Mouse (Mus musculus) v-Abl transformed pro-B cells (cell line): Measurements from ENCODE around the gene Prkcz.

ENCODE experiments used
- in situ Hi-C, 2 experiments: fragments of 400-800 bp; cut with MboI; formaldehyde crosslinking; loops; one replicate each; pipeline ENCODE4 v1.15.1; 2025; ENCODE audit not compliant: unreplicated experiment in 2 of 2

The Prkcz gene

DNA sequence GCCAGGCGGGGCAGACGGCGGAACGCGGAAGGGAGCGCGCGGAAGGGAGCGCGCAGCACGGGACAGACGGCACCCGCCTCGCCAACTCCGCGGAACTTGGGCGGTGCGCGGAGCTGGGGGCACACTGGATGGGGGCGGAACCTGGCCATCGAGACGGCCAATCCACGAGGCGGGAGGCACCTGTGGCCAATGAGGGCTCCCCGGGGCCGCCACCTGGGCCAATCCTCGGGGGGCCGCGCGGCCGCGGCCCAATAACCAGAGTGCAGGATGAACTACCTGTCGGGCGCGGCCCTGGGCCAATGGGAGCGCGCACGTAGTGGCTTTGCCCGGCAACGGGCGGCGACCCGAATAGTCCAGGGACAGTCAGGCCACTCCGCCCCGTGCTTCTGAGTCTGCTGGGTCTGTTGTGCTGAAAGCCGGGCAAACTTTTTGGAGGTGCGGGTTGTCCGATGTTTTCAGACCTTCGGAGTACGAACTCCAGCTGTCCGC is at the start of gene Prkcz:
TSS of gene Prkcz (minus strand) at position 59 of the 489 bp plus-strand sequence.
- in situ Hi-C loops, result no loop called here

DNA sequence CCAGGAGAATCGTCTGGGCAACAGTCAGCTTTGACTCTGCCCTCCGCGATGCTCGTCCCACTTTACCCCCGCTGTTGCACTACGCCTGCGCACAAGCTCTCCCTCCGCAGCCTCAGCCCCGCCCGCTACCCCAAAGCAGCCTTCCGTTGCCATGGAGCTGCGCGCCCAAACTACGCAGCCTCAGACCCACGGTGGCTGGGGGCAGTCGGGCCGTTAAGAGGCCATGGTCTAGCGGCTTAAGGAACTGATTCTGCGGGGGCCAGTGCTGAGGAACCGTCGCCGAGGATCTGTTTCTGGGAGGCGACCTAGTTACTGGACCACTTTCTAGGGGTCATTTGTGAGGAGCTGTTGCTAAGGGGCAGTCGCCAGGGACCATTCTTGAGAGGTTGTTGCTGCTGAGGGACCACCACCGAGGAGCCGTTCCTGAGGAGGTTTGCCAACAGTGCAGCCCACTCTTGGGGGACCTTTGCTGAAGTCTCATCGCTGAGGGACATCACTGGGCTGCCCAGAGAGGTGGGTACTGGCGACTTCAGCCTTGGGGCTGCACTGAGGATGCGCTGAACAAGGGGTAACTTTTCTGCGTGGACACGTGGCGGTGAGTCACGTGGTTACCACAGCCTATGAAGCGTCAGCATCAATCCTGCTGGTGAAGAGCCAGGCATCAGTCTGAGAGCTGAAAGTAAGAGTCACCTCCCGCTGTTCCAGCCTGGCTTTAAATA is 48.1 kb upstream of the Prkcz start, which contains the start of gene Cfap74:
TSS of gene Cfap74 (plus strand) at position 133 of the 719 bp plus-strand sequence.
- in situ Hi-C loops, result no loop called here

DNA sequence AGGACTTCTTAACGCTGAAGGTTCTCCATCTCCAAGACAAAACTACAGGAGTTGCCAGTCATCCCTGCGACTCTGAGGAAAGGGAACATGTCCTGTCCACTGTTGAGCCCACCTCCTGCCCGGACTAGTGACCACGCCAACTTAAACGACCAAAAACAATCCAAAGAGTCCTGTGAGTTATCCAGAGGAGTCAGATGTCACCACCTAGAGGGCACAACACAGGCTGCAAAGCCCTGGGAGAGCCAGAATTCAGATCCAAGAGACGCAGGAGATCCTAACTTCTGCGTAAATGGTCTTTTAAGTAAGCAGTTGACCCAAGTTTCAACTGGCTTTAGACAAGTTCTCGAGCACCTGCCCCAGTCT is 47.5 kb upstream of the Prkcz start:
- in situ Hi-C loops, result no loop called here

DNA sequence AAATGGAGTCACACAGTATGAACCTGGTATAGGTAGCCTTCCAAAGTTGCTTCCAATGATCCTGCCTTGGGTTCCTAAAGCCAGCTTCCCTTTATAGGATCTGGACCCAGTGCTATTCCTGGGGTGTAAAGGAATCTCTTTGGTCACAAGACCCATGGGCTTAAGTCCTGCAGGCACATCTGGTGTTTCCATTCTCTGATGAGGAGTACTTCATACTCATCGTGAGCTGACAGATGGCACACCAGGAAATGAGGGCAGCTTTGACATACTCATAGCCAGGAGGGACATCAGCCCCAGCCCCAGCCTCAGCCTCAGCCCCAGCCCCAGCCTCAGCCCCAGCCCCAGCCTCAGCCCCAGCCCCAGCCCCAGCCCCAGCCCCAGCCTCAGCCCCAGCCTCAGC is 41.3 kb upstream of the Prkcz start:
- in situ Hi-C loops, result no loop called here

DNA sequence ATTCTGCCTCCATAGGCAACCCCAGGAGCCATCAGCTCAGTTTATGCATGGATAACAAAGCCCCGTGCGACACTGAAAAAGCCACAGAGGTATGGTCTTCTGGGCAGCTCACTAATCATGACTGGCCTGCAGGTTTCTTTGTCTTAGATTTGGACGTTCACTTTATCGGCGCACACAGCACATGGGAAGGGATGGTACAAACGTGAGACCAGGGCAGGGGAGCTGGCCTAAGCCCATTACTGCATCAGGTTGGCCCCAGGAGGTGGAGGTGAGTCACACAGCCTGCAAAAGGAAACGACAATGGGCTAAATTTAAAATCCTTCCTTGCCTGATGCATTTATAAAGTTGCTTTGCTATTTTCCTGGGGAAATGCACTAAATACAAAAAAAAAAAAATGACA is 40.0 kb upstream of the Prkcz start:
- in situ Hi-C loops, result no loop called here

DNA sequence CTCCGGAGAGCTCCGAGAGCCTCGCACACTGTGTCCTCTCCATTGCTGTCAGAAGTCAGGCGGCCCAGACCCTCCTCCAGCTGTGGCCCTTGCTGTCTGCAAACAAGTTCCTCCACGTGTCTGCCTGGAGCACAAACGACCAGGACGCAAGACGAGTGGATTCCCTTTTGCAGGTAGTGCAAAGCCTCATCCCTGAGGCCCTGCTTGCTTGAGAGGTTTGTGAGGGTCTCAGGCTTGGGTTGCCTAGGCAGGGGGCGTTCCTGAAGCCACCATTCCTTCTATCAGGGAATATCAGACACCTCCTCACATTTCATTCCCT is 37.0 kb upstream of the Prkcz start:
- in situ Hi-C loops, result no loop called here

DNA sequence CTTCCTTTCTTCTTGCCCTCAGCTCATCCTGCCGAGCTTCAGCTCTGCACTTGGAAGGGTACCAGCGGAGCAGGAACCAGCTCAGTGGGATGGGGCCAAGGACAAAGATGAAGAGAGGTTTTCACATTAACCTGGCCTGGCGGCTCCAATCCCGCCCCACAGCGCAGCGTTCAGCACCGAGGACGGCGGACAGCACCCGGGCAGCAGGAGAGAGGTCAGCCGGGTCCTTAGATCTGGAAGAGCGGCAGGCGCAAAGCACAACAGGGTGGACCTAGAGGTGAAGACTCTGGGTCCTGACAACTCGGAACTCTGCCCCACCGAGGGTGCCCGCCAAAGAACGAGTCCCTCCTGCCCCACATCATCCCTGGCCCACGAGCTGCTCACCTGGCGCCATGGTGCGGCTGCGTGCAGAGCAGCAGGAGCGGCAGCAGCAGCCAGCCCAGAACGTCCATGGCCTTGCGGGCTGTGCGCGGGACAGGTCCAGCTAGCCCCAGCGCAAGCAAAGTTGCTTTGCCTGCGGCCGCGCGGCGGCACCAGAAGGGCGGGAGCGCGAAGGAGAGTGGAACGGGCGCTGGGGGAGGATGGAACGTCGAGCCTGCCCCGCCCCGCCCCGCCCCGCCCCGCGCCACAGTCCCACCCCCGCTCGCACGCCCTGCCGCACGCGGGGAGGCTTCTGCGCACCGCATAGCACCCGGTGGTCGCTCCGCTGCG is 36.5 kb upstream of the Prkcz start, which contains the start of gene Gabrd:
TSS of gene Gabrd (minus strand) at position 602 of the 711 bp plus-strand sequence.
- in situ Hi-C loops, result no loop called here

DNA sequence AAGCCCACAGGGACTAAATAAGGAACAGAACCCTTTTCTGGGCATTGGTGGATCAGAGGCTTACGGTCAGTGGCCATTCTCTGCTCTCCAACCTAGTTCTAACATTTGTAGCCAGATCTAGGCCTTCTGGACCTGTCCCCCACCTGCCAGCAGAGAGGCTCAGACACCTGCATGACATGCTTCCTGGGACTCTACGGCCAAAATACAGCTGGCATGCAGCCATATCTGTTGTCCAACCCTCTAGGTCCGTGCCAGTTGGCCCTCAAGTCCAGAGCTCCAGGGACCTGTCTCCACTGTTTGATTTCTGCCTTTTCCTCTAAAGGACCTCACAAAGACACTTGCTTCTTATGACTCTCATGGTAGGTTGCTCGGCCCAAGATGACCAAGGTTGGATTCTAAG is 35.6 kb upstream of the Prkcz start:
- in situ Hi-C loops, result no loop called here

DNA sequence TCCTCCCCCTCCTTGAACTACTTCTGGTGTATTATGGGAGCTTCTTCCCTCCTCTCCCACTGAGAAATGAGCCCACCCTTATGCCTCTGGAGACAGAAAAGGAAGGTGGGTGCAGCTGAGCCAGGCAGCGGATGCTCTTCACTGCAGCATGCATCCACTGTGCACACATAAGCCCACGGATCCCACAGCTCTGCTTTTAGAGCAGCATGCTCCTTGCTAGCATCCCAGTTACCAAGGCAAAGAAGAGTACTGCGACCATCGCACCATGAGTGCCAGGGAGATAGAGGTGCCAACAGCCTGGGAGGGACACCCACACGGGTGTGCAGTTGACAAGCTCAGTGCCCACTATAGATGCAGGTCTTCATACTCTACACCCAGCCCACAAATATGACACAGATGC is 34.3 kb upstream of the Prkcz start:
- in situ Hi-C loops, result no loop called here

DNA sequence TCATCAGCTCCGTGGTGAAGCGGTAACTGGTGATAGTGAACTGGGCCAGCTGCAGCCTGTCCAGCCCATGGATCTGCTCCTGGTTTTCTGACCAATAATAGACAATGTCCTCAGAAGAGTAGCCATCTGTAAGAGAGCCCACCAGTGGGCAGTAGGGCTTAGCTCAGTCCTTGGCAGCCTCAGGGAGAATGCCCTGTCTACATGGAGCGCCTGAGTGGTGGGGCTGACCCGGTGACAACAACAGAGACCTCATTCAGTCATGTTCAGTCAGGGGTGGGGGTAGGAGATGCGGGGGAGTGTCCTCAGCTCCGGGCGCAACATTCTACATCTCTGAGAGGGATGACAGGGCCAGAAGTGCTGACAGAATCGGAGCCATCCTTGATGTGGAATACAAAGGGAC is 26.0 kb upstream of the Prkcz start:
- in situ Hi-C loops, result no loop called here

DNA sequence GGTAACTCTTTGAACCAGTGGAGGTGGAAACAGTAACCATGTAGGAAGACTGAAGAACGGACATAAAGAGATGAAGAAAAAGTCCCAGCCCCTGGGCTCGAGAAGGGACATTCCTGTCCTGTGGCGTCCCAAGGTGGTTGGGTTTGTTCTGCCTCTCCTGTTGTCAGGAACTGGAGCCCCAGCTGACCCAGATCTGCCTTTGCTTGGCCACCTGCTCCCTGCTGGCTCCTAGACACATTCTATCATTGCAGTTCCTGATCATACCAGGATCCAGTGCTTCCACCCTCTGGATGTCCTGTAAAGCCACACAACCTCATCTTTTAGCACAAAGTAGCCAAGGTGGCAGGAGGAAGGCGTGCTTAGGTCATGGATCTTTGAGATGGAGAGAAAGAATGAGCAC is 22.2 kb upstream of the Prkcz start:
- in situ Hi-C loops, result no loop called here

DNA sequence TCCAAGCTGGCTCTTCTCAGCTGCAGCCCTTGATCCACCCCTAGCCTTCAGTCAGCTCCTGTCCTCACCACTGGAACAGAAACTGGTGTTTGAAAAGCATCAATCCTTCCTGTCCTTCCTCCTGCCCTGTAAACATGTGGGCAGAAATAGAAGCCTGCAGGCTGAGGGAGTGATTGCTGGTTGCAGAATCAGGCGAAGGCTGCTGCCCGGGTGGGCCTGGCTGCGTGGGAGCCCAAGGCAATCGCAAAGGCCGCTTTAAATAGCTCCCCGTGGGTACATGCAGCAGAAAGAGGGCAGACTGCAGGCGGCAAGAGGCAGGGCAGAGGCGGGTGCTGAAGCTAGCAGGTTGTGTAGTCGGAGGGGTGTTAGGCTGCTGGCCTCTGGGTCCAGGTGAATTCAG is 21.6 kb upstream of the Prkcz start:
- in situ Hi-C loops, result no loop called here

DNA sequence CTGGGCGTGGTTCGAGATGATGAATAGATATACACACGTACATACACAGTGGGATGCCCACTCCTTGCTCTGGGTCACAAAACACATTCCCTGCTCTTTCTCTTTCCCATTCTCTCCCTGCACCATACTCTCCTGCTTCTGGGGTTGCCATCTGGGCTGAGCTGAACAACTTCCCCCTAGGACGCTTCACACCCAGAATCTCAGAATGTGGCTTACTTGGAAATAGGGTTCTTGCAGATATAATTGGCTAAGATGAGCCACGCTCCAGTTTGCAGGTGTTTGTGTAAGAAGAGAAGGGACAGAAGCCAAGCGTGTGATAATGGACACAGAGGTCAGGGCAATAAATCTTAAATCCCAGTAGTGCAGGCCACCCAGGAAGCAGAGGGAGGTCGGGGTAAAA is 20.8 kb upstream of the Prkcz start:
- in situ Hi-C loops, result no loop called here

DNA sequence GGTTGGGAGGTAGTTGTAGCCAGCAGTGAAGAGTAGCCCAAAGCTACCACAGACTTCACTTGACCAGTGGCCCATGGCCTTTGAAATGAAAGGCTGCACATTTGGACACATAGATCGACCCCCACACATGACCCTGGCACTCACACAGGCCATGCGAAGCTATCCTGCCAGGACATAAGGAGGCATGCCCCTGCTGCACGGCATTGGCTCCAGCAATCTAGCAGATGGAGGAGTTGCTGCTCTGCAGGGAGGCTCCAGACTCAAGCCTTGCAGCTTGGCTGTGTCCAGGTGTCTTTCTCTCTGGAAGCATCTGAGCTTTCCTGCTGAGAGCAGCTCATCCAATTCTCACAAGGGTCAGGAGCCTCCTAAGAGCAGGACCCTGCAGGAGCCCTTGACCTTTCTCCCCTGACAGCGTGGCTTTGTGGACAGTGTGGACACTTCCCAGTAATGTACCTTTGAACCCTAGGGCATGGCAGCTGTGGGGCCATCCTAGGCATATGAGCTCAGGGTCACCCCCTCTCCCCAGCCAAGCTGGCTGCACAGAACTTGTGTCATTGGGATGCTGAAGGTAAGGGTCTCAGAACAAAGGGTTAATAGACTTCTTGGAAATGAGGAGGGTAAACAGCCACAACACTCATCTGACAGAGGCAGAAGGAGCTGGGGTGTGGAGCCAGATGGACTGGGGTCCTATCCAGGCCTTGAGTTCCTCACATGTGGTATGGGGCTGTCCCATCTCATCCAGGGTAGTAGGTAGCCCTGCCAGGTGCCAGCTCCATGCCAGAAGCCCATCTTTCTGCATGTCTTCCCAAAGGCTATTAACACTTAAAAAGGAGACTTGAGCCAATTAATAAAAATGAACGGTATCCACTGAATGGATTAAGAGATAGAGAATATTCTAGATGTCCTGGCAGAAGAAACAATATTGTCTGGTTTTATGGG is 10.9 kb upstream of the Prkcz start:
- in situ Hi-C loops, result no loop called here

DNA sequence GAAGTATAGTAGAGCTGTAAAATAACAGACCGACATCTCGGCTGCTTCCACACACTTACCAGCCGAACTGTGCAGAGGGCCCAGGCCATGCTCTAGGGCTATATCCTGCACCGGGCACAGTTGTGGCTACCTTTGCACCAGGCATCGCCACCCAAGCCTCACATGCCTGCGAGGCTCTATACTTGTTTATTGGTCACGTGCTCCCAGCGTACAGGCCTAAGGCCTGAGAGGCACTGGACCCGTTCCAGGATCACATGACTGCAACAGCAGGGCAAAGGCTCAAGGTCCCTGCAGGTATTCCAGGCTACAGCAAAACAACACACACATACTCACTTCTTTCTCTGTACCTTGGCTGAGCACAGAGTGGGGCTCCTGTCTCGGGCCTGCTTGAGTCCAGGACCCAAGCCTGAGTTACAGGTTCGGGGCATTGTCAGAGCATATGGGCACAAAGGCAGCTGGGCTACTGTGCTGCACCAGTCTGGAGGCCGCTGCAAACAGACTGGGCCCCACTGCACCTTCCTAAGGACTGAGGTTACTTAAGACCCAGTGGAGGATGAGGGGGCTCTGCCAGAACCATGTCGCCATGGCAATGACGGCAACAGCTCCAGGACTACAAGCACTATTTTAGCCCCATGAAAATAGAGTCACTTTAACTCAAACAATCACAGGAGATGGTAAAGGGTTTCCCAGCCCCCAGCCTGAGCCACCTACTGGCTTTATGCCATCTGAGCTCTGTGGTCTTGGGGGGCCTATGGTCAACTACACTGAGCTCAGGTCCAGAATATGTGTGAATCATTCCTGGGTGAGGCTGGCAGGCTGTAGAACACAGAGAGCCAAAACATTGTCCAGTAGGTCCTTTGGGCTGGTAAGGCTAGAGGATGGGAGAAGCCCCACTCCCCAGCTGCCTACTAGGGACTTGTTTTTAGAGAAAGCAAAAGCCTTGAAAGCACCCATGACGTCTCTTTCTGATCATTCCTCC is 9.9 kb upstream of the Prkcz start:
- in situ Hi-C loops, result no loop called here

DNA sequence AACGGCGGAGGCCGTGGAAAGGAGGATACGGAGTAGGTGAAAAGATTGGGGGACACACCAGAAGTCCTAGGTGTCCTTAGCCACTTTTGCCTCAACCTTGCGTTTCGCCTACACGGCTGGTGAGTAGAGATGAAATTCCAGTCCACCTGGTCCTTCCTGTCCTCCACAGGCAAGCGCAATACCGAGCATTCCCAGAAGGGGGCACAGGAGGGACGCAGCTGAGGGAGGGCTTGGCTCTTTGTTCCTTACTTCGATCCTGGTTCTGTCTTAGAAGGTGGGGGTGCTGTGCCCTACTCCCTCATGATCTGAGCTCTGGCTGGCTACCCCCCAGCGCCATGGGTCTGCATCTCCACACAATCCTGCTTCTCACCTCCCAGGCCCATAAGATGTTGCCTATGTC is 7.5 kb upstream of the Prkcz start:
- in situ Hi-C loops, result no loop called here

DNA sequence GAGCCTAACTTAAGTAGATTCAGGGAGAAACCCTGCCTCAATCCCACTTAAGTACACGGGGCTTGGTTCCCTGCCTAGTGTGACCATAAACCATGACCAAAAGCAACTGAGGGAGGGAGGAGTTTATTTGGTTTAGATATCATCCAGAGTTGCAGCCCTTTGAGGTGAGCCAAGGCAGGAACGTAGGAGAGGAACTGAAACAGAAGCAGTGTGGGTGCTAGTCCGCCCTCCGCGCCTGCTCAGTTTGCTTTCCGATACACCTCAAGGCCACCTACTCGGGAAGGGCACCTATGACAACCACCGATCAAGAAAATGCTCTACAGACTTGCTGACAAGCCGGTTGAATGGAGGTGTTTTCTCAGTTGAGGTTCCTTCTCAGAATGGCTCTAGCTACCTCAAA is 6.6 kb upstream of the Prkcz start:
- in situ Hi-C loops, result no loop called here

DNA sequence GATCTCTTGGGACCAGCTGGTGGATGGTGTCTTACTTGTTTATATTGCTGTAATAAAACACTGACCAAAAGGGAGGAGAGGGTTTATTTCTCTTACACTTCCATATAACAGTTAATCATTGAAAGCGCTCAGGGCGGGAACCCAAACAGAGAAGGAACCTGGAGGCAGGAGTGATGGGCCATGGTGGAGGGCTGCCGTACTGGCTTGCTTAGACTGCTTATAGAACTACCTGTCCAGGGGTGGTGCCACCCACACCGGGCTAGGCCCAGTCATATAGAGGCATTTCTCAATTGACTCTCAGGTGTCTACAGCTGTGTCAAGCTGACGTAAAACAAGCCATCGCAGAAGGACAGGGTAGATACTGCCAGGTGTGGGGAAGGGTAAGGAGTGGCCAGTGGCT is 5.6 kb upstream of the Prkcz start:
- in situ Hi-C loops, result no loop called here

DNA sequence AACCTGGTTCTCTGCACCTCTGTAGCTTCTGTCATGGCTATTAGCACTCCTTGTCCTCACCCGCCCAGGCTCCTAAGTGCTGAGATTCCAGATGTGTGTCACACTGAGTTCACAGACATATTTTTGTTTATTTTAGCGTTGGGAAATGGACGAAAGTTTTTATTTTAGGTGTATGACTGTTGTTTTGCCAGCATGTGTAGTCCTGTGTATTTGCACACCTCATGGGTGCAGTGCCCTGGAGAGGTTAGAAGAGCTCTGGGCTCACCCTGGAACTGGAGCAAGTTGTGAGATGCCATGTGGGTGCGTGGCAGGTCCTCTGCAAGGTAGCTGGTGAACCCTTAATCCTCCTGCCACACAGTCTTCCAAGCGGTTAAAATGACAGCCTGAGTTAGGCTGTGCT is 1.3 kb upstream of the Prkcz start:
- in situ Hi-C loops, result no loop called here

DNA sequence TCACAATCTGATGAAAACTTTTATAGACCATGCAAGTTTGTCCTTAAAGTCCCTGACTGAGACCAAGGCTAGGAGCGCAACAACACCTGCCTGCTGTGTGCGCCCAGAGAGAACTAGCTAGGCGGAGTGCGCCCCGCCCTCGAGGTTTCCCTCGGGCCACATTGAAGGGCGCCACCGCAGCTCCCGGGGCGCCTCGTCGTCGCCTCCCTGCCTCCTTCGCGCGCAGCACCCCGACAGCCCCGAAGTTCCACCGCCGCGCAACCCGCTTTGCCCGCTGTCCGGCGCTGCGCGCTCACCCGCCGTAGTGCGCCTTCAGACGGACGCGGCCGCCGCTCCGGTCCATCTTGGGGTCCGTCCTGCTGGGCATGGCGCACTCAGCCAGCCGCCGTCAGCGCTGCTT is 305 bp downstream of the Prkcz start:
- in situ Hi-C loops, result no loop called here
